Mouse (Mus musculus) c-Kit-positive CD71-positive TER-119-positive erythroid progenitor cells, embryonic 14.5 days (primary cell): ENCODE data around the gene Fgfr2.
"Not testable (repeated sequence)": the region's sequence is repeated elsewhere in the genome, so short reads cannot be mapped to it uniquely, and the experiment has no call there.

Source experiments
- DNase-seq: peaks from one replicate; pipeline ENCODE4 v3.0.0-alpha.2; 2013; ENCODE audit warnings: low spot score

Gene Fgfr2

GRCm38 (mm10) chr7:132688721-132689120 lies 434.4 kb downstream of the Fgfr2 start:
- DNase-seq: no peak

GRCm38 (mm10) chr7:132687897-132688296 lies 435.3 kb downstream of the Fgfr2 start:
- DNase-seq: no peak

- DNase-seq: no peak
Measured at GRCm38 (mm10) chr7:132686515-132686914, 436.6 kb downstream of the Fgfr2 start.

GRCm38 (mm10) chr7:132683923-132684322 lies 439.2 kb downstream of the Fgfr2 start:
- no peak for DNase-seq

- no peak for DNase-seq
Measured at GRCm38 (mm10) chr7:132682901-132683300, 440.2 kb downstream of the Fgfr2 start.

- DNase-seq: no peak
Measured at GRCm38 (mm10) chr7:132682336-132682735, 440.8 kb downstream of the Fgfr2 start.

GRCm38 (mm10) chr7:132681831-132682230 lies 441.3 kb downstream of the Fgfr2 start:
- DNase-seq: no peak

GRCm38 (mm10) chr7:132681296-132681695 lies 441.9 kb downstream of the Fgfr2 start:
- DNase-seq: no peak

GRCm38 (mm10) chr7:132679549-132679948 lies 443.6 kb downstream of the Fgfr2 start:
- no peak for DNase-seq

GRCm38 (mm10) chr7:132679117-132679516 lies 444.0 kb downstream of the Fgfr2 start:
- no peak for DNase-seq

- DNase-seq: no peak
Measured at GRCm38 (mm10) chr7:132675922-132676321, 447.2 kb downstream of the Fgfr2 start.

GRCm38 (mm10) chr7:132673931-132674755 lies 449.0 kb downstream of the Fgfr2 start:
- DNase-seq: no peak

- DNase-seq: no peak
Measured at GRCm38 (mm10) chr7:132672481-132672959, 450.6 kb downstream of the Fgfr2 start.

- no peak for DNase-seq
Measured at GRCm38 (mm10) chr7:132670863-132671165, 452.3 kb downstream of the Fgfr2 start.

- no peak for DNase-seq
Measured at GRCm38 (mm10) chr7:132669999-132670862, 452.9 kb downstream of the Fgfr2 start.

- DNase-seq: no peak
Measured at GRCm38 (mm10) chr7:132668604-132669003, 454.5 kb downstream of the Fgfr2 start.

- DNase-seq: no peak
Measured at GRCm38 (mm10) chr7:132666516-132666915, 456.6 kb downstream of the Fgfr2 start.

GRCm38 (mm10) chr7:132665664-132666382 lies 457.3 kb downstream of the Fgfr2 start:
- no peak for DNase-seq

GRCm38 (mm10) chr7:132664815-132665214 lies 458.3 kb downstream of the Fgfr2 start:
- no peak for DNase-seq

- DNase-seq: not testable (repeated sequence)
Measured at GRCm38 (mm10) chr7:132662831-132663230, 460.3 kb downstream of the Fgfr2 start.

- DNase-seq: no peak
Measured at GRCm38 (mm10) chr7:132659633-132660032, 463.5 kb downstream of the Fgfr2 start.

GRCm38 (mm10) chr7:132658688-132659087 lies 464.5 kb downstream of the Fgfr2 start:
- no peak for DNase-seq
